Mouse (Mus musculus): ENCODE measurements around the gene Rab44. TPM values are rescaled to one million over a fixed set of nuclear protein-coding genes. Genes with fewer than 3 reads are reported as not detected.

Gene Rab44
- polyA plus RNA-seq, 1 experiment: 0.06 TPM

DNA sequence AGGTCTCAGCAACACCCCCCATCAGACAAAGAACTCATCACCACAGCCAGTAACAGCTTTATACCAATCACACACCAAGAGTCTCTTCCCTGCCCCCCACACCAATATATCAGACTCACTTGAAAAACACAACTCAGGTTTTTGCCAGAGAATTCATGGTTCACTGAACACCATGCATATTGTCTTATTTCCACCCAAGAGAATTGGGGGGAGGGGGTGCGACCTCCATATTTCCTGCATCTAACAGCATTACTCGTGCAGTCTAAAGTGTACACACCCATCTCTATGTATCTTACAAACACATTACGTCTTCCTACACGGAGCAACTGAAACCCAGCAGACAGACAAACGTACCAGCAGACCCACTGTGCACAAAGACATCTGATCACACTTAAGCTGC lies 42.1 kb upstream of the Rab44 start:
- no peak overlapping the region for H3K4me3 ChIP-seq (ENCODE audit: insufficient read depth, poor library complexity, severe bottlenecking)
- TF ChIP-seq FOSL1 (IDR thresholded peaks at IDR 0.05; ENCODE audit: insufficient read depth, low read length, poor library complexity, severe bottlenecking) (no peak), CTCF (IDR thresholded peaks at IDR 0.05; ENCODE audit: control insufficient read depth, insufficient read depth, insufficient read length) (no peak), MAX (IDR thresholded peaks at IDR 0.05) (no peak), USF1 (IDR thresholded peaks at IDR 0.05; ENCODE audit: low read depth) (no peak), CEBPB (IDR thresholded peaks at IDR 0.05; ENCODE audit: low read depth) (no peak), MYOD1 (IDR thresholded peaks at IDR 0.05; ENCODE audit: control insufficient read depth, insufficient read length, low read depth) (no peak), MYOG (IDR thresholded peaks at IDR 0.05; ENCODE audit: control insufficient read depth, extremely low read depth, insufficient read length) (no peak)
- no peaks in the 10 kb centered on the region for H3K79me2 ChIP-seq (ENCODE audit: control insufficient read depth, insufficient read depth)

DNA sequence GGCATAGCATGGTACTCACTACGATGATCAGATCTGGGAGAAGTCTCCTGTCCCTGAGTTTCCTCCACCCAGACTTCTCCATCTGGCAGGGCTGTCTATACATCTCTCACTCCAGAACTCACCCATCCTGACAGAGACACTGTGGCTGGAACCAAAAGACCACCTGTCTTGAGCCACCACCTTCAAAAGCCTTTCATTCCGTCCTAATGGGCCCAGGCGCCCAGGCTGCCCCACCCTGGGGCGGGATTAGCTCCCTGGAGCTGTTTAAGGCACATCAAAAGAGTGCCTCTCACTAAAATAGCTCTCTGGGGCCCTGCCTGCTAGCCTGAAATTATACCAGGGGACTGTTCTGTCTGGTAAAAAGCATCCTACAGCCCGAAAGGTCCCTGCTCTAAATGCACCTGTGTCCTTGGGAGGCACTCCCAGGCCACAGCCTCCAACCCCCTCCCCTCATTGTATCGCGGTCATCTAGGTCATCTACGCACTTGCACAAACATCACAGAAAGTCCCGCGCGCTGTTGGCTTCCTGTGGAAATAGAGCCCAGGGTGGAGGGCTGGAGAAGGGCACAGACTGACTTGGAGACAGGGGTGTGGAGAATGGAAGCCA lies 41.1 kb upstream of the Rab44 start:
- TF ChIP-seq MAX (IDR thresholded peaks at IDR 0.05) (no peak), MYOG (IDR thresholded peaks at IDR 0.05; ENCODE audit: control insufficient read depth, extremely low read depth, insufficient read length) (no peak), CEBPB (IDR thresholded peaks at IDR 0.05; ENCODE audit: low read depth) (no peak), MYOD1 (IDR thresholded peaks at IDR 0.05; ENCODE audit: control insufficient read depth, insufficient read length, low read depth) (no peak), CTCF (IDR thresholded peaks at IDR 0.05; ENCODE audit: control insufficient read depth, insufficient read depth, insufficient read length) (no peak), USF1 (IDR thresholded peaks at IDR 0.05; ENCODE audit: low read depth) (no peak), FOSL1 (IDR thresholded peaks at IDR 0.05; ENCODE audit: insufficient read depth, low read length, poor library complexity, severe bottlenecking) (no peak)
- no peak overlapping the region for H3ac ChIP-seq (ENCODE audit: control insufficient read depth, insufficient read length, low read depth)
- H3K36me3 ChIP-seq (ENCODE audit: control insufficient read depth, insufficient read depth): no peaks in the 10 kb centered on the region
- no peak overlapping the region for H3K4me3 ChIP-seq (ENCODE audit: insufficient read depth, poor library complexity, severe bottlenecking)
- H3K79me2 ChIP-seq (ENCODE audit: control insufficient read depth, insufficient read depth): no peaks in the 10 kb centered on the region
- no peaks in the 10 kb centered on the region for H3K79me3 ChIP-seq (ENCODE audit: low read depth)
- no peaks in the 10 kb centered on the region for H3K27me3 ChIP-seq (ENCODE audit: control insufficient read depth, insufficient read depth, insufficient read length)

More for the DNA sequence above, 42.1 kb upstream of the Rab44 start:
- Histone ChIP-seq H3ac (ENCODE audit: control insufficient read depth, insufficient read length, low read depth) (no peak overlapping the region), H3K36me3 (ENCODE audit: control insufficient read depth, insufficient read depth) (no peaks in the 10 kb centered on the region), H3K27me3 (ENCODE audit: control insufficient read depth, insufficient read depth, insufficient read length) (no peaks in the 10 kb centered on the region), H3K79me3 (ENCODE audit: low read depth) (no peaks in the 10 kb centered on the region)

DNA sequence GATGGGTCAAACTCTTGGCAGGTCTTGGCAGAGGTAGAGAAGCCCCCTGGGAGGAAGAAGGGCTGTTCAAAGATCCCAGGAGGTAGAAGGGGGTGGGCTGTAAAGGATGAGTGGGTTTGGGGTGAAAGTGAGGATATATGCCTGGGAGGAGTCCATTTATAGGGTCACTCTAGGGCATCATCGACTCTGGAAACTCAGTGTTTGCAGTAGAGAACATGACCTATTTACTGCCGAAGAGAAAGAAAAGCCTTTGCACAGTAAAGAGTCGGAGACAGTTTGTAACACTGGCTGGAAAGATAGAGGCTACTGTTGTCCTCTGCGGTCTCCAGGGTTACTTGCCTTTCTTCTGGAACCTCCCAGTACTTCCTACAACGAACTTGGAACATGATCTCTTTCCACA lies 40.6 kb upstream of the Rab44 start:
- Histone ChIP-seq H3ac (ENCODE audit: control insufficient read depth, insufficient read length, low read depth) (no peak overlapping the region), H3K79me2 (ENCODE audit: control insufficient read depth, insufficient read depth) (no peaks in the 10 kb centered on the region), H3K27me3 (ENCODE audit: control insufficient read depth, insufficient read depth, insufficient read length) (no peaks in the 10 kb centered on the region), H3K79me3 (ENCODE audit: low read depth) (no peaks in the 10 kb centered on the region), H3K4me3 (ENCODE audit: insufficient read depth, poor library complexity, severe bottlenecking) (no peak overlapping the region), H3K36me3 (ENCODE audit: control insufficient read depth, insufficient read depth) (no peaks in the 10 kb centered on the region)
- no peak for TF ChIP-seq MYOG (IDR thresholded peaks at IDR 0.05; ENCODE audit: control insufficient read depth, extremely low read depth, insufficient read length)
- no peak for TF ChIP-seq USF1 (IDR thresholded peaks at IDR 0.05; ENCODE audit: low read depth)
- no peak for TF ChIP-seq CTCF (IDR thresholded peaks at IDR 0.05; ENCODE audit: control insufficient read depth, insufficient read depth, insufficient read length)
- TF ChIP-seq FOSL1 (IDR thresholded peaks at IDR 0.05; ENCODE audit: insufficient read depth, low read length, poor library complexity, severe bottlenecking): no peak
- TF ChIP-seq MAX (IDR thresholded peaks at IDR 0.05): no peak
- no peak for TF ChIP-seq MYOD1 (IDR thresholded peaks at IDR 0.05; ENCODE audit: control insufficient read depth, insufficient read length, low read depth)

DNA sequence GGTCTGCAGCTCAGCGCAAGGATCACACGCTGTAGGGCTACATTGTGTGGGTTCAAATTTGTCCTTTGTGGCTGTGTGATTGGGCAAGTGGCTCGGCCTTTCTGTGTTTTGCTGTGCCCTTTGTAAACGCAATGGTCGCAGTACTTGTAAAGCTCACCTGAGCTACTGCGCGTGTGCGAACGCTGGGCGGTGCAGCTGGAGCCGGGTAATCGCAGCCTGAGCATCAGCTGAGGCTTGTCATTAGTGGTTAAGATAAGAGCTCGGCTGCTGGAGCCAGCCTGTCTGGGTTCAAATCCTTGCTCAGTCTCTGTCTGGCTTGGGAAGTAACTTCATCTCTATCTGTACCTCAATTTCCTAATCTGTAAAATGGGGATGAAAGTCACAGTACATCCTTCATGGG lies 39.9 kb upstream of the Rab44 start:
- no peaks in the 10 kb centered on the region for H3K79me2 ChIP-seq (ENCODE audit: control insufficient read depth, insufficient read depth)
- no peak overlapping the region for H3ac ChIP-seq (ENCODE audit: control insufficient read depth, insufficient read length, low read depth)
- no peaks in the 10 kb centered on the region for H3K79me3 ChIP-seq (ENCODE audit: low read depth)
- H3K27me3 ChIP-seq (ENCODE audit: control insufficient read depth, insufficient read depth, insufficient read length): no peaks in the 10 kb centered on the region
- H3K4me3 ChIP-seq (ENCODE audit: insufficient read depth, poor library complexity, severe bottlenecking): no peak overlapping the region
- no peaks in the 10 kb centered on the region for H3K36me3 ChIP-seq (ENCODE audit: control insufficient read depth, insufficient read depth)
- TF ChIP-seq CEBPB (IDR thresholded peaks at IDR 0.05; ENCODE audit: low read depth): no peak
- no peak for TF ChIP-seq FOSL1 (IDR thresholded peaks at IDR 0.05; ENCODE audit: insufficient read depth, low read length, poor library complexity, severe bottlenecking)
- TF ChIP-seq USF1 (IDR thresholded peaks at IDR 0.05; ENCODE audit: low read depth): no peak
- TF ChIP-seq MYOD1 (IDR thresholded peaks at IDR 0.05; ENCODE audit: control insufficient read depth, insufficient read length, low read depth): no peak
- TF ChIP-seq MYOG (IDR thresholded peaks at IDR 0.05; ENCODE audit: control insufficient read depth, extremely low read depth, insufficient read length): no peak
- no peak for TF ChIP-seq CTCF (IDR thresholded peaks at IDR 0.05; ENCODE audit: control insufficient read depth, insufficient read depth, insufficient read length)
- no peak for TF ChIP-seq MAX (IDR thresholded peaks at IDR 0.05)

DNA sequence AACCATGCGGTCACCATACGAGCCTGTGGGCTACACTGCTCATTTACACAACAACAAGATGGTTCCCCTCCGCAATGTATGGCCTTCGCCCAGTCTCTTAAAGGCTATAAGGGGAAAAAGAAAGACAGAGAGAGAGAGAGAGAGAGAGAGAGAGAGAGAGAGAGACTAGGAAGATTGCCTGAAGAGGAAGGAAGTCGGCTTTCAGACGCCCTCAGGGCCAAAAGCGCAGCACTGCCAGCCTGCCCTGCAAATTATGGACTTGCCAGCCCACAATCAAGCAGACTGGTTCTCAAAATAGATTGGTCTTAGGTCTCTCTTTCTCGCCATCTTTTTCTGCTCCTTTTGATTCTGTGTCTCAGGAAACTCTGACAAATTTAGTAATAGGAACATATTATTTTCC lies 37.7 kb upstream of the Rab44 start:
- H3K79me2 ChIP-seq (ENCODE audit: control insufficient read depth, insufficient read depth): no peaks in the 10 kb centered on the region
- no peak overlapping the region for H3ac ChIP-seq (ENCODE audit: control insufficient read depth, insufficient read length, low read depth)
- H3K27me3 ChIP-seq (ENCODE audit: control insufficient read depth, insufficient read depth, insufficient read length): no peaks in the 10 kb centered on the region
- TF ChIP-seq MYOD1 (IDR thresholded peaks at IDR 0.05; ENCODE audit: control insufficient read depth, insufficient read length, low read depth) (no peak), USF1 (IDR thresholded peaks at IDR 0.05; ENCODE audit: low read depth) (no peak), CTCF (IDR thresholded peaks at IDR 0.05; ENCODE audit: control insufficient read depth, insufficient read depth, insufficient read length) (no peak), MYOG (IDR thresholded peaks at IDR 0.05; ENCODE audit: control insufficient read depth, extremely low read depth, insufficient read length) (no peak), MAX (IDR thresholded peaks at IDR 0.05) (no peak), CEBPB (IDR thresholded peaks at IDR 0.05; ENCODE audit: low read depth) (no peak), FOSL1 (IDR thresholded peaks at IDR 0.05; ENCODE audit: insufficient read depth, low read length, poor library complexity, severe bottlenecking) (no peak)
- H3K4me3 ChIP-seq (ENCODE audit: insufficient read depth, poor library complexity, severe bottlenecking): no peak overlapping the region
- no peaks in the 10 kb centered on the region for H3K79me3 ChIP-seq (ENCODE audit: low read depth)
- H3K36me3 ChIP-seq (ENCODE audit: control insufficient read depth, insufficient read depth): no peaks in the 10 kb centered on the region

All from C2C12 (cell line).